Mouse (Mus musculus) thymus, postnatal 0 days (tissue): ENCODE measurements around the gene Btbd7. TPM values are rescaled to one million over a fixed set of nuclear protein-coding genes. Genes with fewer than 3 reads are reported as not detected.

Source experiments
- DNase-seq: peaks from one replicate; pipeline ENCODE4 v3.0.0-alpha.2; 2015; ENCODE audit warnings: low spot score
- polyA plus RNA-seq: library from polyadenylated mRNA; unstranded; fragments of >200 nt; fragmentation: Nextera tagmentation; extraction: Ambion mirVana; gene quantifications from 2 replicates; pipeline ENCODE4 v1.2.1, GENCODE M21; 2015

The Btbd7 gene
- polyA plus RNA-seq, 1 experiment from 2014 or later: 12.9 TPM

DNA sequence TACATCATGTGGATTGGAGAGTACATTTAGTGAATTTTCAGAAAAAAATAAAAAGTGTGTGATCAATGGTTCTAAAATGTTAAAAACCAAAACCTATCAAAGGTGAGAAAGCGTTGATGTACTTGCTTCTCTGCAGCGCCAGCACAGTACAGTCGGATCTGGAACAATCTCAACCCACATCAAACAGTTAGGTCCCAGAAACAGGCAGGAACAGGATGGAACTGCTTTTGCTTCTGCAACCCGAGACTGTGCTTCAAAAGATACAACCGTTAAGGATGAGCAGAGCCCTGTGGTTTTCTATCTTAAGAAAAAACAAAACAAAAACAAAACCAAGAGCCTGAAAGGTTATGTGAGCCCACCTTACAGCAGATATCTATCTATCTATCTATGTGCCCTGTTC lies 95.4 kb downstream of the Btbd7 start:
- peak; percentile 75 for DNase-seq

DNA sequence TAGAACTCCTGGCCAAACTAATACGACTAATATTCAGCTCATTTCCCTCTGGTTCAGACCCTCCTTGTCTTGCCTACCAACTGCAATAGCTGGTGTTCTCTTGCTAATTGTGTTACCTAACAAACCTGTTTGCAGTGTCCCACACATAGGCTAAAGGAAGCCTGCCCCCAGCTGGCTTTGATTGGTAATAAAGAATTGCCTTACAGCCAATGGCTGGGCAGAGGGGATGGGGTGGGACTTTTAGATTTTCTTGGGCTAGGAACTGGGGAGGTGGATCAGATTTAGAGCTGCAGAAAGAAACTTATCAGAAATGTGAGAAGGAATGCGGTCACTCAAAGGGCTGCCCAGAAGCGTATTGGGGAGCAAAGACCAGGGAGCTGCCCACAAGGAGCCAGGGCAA lies 98.8 kb downstream of the Btbd7 start:
- peak; percentile 43 for DNase-seq

DNA sequence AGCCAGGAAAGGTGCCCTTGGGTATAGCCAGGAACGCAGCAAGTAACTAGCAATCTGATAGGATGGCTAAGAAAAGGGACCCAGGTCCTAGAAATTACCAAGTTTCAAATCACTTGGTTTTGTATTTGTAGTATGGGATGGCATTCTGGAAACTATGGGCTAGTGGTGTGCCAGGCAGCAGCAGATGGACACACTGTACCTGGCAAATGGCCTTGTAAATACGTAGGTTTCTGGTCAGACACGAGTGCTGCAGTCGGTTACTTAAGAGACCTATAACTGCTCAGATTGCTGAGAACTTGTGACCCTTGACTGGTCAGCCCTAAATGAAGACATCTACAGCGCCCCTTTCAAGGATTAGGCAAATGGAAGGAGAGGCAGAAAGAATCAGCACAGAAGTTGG lies 100.1 kb downstream of the Btbd7 start:
- DNase-seq: no peak

DNA sequence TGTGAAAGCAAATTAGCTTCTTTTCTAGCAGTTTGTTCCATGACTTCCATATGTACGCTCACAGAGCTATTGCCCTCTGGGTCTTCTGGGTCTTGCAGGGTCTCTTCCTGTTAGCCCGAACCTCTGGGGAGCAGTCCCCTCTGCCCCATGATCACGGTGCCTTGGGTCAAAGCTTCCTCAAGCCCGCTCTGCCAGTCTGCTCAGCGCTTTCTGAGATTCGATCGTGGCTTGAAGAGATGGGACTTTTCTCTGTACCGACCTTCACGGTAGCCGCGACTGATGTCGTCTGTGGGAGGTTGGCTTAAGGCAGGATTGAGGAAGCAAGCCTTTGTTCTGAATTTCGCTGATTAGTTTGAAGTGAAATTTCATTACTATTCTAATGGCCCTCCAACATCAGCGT lies 102.2 kb downstream of the Btbd7 start:
- no peak for DNase-seq

DNA sequence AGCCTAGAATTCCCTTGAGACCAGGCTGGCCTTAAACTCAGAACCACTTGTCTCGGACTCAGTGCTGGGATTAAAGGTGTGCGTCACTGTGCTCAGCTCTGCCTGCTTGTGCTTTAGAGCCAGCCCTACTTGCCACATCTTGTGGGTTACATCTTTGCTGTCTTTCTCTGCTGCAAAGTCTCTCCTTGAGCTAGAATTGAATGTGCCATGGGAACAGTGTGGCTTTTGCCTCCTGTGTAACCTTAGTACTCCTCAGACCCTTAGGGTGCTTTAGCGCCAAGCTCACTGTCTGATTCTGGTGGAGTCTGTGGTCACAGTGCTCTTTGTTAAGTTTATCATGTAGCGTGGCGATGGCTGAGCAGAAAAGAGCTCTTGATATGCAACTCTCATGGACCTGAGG lies 105.6 kb downstream of the Btbd7 start:
- DNase-seq: no peak

DNA sequence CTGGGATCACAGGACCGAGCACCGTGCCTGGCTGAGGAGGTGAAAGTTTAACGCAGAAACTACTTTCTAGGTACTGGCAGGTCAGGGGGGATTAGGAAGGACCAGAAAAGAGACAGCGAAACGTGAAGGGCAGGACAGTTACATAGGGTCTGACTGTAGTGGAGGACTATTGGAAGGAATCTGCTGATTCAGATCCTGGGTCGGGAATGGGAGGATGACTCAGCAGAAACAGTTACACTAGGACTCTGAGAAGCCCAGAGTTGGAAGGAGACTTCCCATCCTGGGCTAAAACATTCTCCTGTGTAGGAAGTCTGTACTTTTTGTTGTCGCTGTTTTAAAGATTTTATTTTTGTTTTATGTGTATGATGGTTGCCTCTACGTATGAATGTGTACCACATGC lies 106.7 kb downstream of the Btbd7 start:
- DNase-seq: no peak

DNA sequence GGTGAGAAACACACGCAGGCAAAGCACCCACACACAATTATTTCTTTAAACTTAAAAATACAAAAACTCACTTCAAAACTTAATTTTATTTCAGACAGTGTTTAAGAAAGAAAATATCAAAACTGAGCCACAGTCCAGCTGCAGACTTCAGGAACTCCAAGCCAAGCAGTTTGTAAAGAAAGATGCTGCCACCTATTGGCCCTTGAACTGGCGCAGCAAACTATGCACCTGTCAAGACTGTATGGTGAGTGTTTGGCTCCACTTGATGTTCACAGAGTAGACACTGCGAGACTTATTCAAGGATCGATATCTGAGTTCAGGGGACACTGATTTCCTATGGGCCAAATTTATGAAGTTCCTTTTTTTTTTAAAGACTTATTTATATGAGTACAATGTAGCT lies 109.3 kb downstream of the Btbd7 start:
- DNase-seq: no peak

DNA sequence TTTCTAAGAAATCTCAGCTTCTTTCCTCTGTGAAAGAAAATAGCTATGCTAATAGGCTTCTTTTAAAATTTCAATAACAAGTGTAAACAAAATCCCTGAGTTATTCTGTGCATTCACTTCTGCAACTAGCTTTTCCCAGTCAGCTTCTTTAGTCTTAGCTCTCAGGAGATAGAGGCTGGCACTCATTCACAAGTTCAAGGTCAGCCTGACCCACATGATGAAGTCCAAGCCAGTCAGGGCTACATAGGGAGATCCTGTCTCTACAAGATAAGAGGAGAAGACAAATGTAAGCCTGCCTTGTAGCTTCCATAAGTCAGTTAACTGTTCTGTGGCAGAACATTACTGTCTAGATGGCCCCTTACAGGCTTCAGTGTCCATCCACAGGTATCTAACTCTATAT lies 114.6 kb downstream of the Btbd7 start:
- DNase-seq: no peak

DNA sequence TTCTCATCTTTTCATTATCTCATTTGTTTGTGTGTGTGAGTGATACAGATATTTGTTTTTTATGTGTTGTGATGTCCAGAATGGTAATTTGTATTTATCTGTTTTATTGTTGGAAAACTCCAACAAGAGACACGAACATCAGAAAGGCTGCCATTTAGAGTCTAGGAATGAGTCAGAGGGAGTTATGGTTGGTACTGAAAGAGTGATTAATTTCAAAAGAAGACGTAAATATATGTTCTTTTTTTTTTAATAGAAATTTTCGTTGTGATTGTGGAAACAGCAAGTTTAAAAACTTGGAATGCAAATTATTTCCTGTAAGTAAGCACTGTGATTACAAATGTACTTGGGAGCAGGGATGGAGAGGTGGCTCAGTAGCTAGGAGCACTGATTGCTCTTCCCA lies 116.6 kb downstream of the Btbd7 start:
- DNase-seq: no peak

DNA sequence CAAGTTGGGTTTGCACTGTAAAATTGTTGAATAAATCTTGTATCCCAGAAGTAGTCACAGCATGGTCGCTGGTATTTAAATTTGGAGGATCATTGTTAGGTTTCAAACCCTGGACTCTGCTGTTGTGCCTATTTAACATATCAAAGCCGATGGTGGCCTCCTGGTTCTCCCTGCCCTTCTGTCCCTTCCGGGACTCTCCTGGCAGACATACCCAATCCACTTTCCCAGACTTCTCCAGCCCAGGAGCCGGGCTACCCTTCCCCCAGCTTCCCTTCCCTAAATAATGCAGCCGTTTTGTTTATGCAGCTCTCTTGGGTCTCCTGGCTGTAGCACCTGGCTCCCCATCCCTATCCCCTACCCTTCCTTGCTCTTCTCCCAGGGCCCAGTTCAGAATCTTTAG lies 119.3 kb downstream of the Btbd7 start:
- no peak for DNase-seq

DNA sequence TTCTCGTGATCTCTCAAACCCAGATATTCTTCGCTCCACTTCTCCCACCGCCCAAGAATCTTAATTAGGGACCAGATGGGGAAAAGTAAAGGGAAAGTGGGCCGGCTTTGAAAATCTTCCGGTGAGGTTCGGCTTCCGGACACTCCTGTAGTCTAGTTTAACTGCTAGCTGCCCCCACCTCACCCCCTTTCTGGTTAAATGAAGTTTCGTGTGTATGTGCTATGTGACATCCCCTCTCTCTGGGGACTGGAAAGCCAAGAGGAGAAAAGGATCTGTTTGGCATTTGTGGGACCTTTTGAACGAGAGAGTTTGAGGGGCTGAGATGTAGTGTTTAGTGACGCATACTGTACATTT lies 119.9 kb downstream of the Btbd7 start, which contains the start of gene Gm20604:
Gene Gm20604, minus strand, starts transcription at position 270 of the 354 bp plus-strand sequence.
- DNase-seq: peak; percentile 32

DNA sequence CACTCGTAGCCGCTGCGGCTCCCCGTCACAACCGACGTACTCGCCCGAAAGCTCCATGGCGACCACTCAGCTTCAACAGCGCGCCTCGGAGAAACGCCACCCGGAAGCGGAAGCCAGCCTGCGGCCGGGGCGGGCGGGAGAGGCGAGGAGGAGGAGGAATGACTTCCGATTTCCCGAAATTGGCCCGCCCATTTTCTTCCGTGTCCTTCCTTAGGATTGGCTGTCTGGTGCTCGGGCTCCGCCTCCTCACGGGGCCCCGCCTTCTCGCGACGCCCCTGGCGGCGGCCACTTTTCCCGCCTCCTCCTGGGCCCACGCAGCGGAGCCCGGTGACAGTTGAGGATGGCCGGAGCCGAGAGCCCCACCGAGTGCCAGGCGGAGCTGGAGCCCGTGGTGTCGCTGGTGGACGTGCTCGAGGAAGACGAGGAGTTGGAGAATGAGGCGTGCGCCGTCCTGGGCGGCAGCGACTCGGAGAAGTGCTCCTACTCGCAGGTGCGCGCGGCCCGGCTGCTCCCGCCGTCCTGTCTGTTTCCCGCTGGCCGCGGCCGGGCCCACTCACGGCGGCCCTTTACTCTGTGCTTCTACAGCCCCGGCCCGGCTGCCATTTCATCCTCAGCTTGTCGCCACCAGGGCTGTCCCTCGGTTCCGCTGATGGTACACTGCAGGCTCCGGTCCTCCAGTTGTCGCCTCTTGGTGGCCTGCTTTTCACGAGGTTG lies 120.4 kb downstream of the Btbd7 start, which contains the start of the genes Gm28051, Gon7 and Ubr7:
Gene Gm28051, minus strand, starts transcription at position 77 of the 714 bp plus-strand sequence.
Gene Gon7, minus strand, starts transcription at position 115 of the 714 bp plus-strand sequence.
Gene Ubr7, plus strand, starts transcription at position 279 of the 714 bp plus-strand sequence.
- DNase-seq: peak; percentile 96

DNA sequence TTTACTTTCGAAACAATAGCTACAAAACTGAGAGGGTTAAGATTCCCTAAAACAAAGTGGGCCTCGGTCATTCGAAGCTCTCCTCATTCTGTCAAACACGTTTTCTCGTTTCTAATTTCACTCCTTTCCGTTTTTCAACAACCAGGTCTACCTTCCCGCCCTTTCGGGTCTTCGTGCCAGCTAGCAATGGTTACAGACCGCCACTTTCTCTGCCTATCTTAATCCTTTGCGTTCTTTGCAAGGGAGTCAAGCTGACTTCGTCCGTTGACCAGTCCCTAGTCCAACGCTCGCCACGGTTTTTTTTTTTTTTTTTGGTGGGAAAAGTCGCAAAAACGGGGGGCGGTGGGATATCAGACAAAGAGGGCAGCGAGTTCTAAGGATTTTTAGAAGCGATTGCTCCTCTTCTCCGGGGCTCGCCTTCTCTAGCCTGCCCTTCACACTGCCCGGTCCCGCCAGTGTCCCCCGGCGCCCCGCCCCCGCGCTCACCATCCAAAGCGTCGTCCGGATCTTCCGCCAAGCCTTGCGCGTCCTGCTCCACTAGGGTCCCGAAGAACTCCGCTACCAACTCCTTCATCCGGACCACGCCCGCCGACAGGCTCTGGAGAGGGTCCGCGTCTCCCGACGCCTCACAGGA lies 121.1 kb downstream of the Btbd7 start:
- no peak for DNase-seq

DNA sequence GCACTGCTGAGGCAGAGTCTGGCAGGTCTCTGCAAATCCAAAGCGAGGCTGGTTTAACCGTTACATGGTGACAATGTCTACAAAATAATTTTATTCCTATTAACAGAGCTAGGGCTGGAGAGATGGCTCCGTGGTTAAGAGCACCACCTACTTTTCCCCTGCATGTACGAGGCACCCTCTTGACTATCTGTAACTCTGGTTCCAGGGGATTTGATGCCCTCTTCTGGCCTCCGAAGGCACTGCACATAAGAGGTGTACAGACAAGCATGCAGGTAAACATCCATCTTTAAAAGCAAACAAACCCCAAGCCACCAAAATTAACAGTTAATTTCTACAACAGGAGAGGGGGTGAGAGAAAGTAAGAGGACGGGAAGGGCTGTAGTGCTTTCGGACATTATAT lies 122.0 kb downstream of the Btbd7 start:
- DNase-seq: peak; percentile 30

DNA sequence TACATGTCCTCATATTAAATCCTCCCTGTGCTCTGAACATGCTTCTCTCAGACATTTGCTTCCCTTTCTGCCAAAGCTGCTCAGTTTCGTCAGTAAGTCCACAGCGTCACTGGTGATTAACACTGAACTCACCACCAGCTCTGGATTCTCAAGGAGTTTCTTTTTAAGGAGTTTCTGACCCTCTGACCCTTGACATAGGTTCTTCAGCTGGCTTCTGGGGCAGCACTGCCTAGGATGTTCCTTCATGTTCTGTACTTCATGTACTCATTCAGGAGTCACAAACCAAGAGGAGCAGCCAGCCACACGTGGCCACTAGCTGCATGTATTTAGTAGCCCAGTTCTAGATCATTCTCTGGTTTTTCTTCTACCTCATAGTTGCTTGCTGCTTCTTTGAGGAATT lies 130.0 kb downstream of the Btbd7 start:
- DNase-seq: no peak

DNA sequence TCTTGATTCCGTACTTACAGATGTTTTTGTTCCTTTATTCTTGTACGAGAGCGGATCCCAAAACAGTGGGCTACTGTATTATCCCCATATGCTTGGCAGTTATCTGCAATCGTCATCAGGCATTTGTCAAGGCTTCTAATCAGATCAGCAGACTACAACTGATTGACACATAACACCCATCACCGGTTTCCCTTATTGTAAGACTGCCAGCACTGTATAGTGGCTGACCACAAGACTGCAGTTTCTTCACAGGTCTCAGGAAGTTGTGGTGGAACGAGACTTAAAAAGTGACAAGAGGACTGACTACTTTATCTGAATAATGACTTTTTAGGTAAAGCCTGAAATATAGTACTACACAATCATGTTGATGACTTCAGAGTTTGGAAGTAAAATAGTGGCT lies 133.4 kb downstream of the Btbd7 start:
- peak; percentile 53 for DNase-seq

DNA sequence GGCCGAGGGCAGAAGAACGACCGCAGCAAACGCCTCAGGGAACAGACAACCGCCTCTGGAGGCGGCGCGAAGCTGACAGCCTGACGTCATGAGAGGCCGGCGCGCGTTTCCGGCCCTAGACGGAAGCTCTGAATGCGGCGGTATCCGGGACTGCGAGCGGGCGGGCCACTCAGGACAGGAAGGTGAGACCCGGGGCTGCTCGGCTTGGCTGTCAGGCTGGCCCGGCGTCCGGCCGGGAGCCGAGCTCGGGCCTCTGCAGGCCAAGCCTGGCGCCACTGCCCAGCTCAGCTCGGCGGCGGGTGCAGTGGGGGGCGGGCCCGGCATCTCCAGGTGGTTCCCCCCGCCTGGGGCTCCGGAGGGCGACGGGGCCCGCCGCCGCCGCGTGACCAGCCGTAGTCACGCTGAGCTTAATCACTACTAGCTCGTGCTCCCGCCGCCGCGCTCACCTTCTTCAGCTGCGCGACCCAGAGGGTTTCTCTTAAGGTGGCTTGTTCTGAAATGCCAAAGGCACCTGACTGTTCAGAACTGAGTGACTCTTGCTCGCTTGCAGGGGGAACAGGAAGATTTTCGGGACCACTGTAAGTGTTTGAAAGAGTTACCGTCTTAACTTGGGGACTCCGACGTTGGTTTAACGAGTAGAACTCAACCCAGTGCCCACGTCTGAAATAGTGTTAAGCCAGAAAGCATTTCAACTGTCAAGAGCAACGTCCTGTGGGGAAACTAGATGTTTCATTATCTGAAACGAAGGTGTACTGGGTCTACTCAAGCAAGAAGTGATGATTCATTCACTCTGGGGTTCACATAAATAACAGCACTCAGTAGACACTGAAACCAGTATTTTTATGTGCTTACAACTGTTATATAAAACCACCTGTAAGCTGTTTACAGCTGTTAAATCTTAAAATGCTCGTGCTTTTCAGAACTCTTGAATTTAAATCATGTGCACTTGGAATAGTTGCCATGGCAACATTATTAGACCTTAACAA lies 134.4 kb downstream of the Btbd7 start, which contains the start of the genes Moap1 and Tmem251:
Gene Moap1, minus strand, starts transcription at position 73 of the 986 bp plus-strand sequence.
Gene Tmem251, plus strand, starts transcription at position 174 of the 986 bp plus-strand sequence.
- peak; percentile 92 for DNase-seq

DNA sequence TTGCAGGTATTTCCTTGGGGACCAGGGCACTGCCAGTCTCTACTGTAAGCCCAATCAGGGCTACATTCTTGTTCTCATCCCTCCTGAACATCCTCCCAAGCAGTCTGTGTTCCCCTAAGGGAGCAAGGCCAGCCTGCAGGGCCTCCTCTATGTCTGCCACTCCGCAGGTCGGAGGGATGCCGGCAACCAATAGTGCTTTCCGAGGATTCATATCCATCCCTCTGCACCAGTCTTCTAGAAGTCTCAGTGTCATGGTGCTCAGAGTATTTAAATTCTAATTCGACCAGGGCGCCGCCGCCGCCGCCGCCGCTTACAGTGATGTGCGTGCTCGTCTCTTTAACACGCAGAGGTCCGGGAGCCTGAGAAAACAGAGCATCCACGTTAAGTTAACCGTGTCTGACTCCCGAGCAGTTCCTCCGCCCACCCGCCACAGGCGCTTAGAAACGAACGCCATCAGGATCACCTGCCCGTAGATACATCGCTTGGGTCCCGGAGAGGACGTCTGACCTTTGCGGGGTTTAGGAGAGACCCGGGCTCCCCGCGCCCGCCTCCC lies 135.2 kb downstream of the Btbd7 start:
- no peak for DNase-seq

DNA sequence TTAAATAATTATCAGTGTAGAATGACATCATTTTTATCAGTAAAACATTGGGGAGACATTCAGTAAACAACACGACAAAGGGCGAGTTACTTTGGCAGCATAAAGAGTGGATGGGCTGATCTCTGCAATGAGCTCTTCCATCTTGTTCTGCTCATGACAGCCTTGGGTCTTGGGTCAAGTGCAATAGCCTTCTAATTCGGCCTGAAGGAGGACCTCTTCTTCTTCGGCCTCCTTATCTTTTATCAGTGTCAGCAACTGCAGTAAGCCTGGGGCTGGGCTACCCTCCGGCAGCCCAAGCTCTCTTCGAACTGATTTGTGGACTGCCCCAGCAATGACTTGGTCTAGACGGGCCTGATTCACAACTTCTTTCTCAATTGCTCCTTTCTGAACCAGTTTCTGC lies 136.2 kb downstream of the Btbd7 start:
- DNase-seq: no peak

DNA sequence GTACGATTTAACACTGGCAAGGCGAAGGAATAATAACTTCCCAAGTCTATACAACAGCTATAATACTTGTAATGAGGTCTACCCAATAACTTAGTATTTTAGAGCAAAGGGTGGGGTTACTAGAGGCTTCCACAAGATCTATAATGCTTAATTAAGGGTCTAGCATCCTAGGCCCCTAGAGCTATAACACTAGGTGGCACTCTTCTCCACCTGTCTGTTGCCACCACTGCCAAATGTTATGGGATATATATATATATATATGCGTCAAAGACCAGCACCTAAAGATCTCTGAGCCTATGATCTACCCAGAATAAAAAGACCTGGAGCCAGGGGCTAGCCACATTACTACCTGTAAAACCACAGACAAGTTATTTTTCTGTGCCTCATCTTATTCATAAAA lies 138.0 kb downstream of the Btbd7 start:
- DNase-seq: peak; percentile 56

DNA sequence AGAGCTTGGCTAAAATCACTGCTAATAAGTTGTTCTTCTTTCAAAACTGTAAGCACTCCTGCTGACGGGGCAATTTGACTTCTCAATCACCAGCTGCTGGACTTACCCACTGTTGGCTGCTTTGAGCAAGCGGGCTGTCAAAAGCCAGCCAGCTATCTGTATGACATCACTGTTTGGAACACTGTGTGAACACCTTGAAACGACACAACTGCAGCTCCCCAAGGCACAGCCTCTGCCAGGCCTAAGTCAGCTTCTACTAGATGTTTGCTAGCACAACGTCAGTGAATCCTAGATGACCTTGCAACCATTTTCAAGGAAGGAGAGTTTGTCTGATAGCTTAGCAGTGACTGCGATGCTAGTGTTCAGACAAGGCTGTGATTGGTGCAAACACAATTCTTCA lies 139.2 kb downstream of the Btbd7 start:
- DNase-seq: no peak
